Mouse (Mus musculus): ENCODE results near the gene Krba1.

The Krba1 gene

DNA sequence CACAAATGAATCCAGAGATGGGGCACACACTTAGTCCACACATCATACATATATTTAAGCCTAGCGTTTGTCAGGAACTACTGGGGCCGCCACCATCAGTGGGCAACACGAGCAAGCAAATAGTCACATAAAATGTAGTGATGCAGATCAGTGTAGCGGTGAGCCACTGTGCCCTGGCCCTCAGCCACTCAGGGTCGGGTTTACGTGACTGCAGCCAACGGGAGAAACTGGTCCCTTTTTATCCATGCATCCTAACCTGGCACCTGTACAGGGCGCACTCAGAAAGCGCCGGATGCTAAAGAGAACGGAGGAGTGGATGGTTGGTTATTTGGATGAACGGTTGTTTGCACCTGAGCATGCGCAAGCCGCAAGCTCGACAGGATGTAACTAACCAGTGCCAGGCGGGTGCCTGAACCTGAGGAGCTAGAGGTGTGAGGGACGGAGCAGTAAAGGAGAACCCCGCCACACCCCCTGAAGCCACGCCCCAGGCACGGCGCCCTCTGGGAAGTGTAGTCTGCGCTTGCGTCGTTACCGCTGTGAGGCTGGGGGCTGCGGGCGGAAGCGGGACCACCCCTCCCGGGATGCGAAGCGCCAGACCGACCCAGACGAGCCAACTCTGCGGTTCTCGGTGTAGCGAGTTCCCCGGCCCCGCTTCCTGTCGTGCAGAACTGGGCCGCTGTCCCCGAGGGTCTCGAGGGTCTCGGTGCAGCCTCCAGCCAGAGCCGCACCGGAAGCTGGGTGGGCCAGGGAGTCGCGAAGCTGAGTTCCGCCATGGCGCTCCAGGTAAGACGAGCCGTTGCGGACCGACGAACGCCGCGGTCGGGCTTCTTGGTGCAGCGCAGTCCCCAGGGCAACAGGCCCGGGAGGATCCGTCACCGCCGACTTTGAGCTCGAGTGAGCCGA lies at the start of gene Krba1:
TSS of gene Krba1 (plus strand) at position 482 of the 903 bp plus-strand sequence.
- in situ Hi-C loops (cut with MboI), result no loop called here

DNA sequence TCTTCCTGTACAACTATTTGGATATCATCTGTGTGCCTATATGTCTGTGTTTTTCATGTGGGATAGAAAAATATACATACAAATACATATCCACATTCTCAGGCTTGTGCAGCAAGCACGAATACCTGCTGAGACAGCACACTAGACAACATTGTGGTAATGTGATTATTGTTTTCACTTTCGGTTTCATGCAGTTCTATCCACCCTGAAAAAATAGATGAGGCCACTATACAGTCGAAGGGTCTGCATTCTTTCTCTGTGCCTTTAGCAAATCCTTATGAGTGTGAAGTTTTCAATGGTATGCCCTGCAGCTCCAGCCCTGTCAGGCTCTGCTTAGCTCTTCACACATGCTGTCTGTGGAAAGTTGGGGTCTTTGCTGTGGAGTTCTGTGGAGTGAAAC lies 36.5 kb upstream of the Krba1 start:
- in situ Hi-C loops (cut with MboI), result no loop called here

DNA sequence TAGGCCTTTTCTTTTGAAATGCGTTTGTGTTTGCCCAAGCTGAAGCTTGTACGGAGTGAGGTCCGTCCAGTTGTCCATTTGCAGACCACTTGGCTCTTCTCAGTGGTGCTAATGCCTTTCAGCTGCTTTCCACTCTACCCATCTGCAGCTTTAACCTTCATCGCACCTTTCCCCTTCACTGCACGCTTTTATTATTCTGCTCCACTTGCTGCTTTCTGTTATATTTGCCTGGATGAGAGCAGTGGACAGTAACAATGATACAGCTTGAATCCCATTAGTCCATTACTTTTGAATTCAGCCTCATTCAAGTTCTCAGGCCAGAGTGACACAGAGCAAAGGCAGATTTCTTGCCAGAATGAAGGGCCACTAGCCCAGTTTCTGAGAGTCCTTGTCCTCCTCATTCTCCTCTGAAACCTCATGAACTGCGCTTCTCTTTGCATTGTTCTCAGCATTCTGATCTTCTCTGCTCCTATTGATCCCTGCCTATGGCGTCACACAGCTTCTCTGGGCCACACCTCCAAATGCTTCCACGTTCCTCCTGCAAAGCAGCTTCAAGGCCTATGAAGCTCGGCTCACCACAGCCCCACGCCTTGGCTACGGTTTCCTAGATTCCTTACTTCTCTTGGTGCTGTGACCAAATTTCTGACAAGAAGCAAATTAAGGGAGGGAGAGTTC lies 28.9 kb upstream of the Krba1 start:
- in situ Hi-C loops (cut with MboI), result no loop called here

GRCm38 (mm10) chr6:48388221-48388620 lies 7.2 kb upstream of the Krba1 start:
- in situ Hi-C loops (cut with MboI), result no loop called here

DNA sequence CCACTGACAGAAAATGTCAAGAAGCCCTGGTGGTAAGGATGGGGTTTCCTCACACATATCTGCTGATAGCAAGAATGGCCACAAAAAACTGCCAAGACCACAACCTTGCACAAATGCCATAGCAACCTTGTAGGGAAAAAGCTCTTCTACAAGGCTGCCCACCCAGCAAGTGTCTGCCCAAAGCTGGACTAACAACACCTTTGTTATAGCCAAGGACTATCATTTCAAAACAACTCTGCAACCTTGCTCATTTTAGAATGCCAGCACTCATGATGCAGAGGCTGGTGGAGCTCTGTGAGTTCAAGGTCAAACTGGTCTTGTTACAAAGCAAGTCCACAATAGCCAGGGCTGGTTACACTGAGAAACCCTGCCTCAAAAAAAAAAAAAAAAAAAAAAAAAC lies 1.6 kb upstream of the Krba1 start:
- in situ Hi-C loops (cut with MboI), result no loop called here

DNA sequence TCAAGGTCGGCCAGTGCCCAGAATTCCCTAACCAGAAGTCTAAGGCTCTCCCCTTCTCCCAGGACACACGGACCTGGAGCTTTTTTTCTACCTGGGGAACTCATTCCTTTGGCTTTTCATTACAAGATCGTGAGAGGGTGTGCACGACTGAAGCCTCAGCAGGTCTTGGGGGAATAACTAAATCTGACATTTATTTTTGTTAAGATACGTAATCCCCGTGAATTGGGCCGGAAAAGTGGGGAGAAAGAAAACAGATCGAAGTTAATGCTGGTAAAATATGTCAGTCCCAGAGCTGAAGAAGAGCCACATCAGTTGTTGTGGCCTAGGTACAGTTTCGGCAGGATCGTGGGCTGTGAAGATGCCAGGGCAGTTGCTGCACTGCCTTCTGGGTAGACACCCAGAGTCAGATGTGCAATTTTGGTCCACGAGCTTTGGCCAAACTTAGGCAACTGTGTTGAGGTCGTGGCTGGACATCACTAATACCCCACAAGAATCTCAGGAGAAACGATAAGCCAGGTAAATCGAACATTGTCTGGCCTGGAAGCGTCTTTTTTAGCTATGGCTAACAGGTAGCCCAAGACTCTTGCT lies 716 bp downstream of the Krba1 start:
- in situ Hi-C loops (cut with MboI), result no loop called here

- in situ Hi-C loops (cut with MboI), result no loop called here
Measured at GRCm38 (mm10) chr6:48396686-48397085, 1.3 kb downstream of the Krba1 start.

DNA sequence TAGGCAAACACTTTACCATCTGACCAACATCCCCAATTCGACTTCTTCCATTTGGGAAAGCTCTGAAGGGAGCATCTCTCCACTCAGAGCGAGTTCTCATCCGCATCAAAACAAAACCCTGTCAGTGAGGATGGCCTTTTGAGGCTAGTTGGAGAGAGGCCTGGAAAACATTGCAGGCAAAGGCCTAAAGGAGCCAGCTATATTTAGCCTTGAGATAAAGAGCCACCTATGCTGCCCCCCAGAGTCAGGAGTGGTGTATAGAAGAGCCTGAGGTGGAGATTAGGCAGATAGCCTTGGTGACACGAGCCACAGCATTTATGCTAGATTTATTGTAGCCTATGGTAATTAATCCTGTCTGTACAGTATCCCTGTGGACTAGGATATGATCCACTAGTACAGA lies 1.9 kb downstream of the Krba1 start:
- in situ Hi-C loops (cut with MboI), result no loop called here

GRCm38 (mm10) chr6:48399906-48400305 lies 4.5 kb downstream of the Krba1 start:
- in situ Hi-C loops (cut with MboI), result no loop called here

DNA sequence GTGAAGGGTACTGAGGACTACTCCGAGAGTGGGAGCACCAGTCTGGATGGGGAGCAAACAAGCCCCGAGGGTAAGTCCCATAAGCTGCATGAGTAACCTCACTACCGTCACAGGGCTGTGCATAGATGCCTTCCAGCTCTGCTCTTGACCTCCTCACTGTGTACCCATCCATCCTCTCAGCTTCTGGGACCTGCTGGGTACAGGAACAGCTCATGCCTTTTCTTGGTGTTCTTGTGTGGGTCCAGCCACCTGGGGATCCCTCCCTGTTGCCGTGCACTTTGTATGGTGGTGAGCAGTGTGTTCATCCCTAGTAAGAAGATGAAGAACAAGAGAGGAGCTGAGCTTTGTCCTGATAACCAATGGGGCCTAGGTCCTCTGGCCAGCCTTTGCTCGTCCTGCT lies 8.7 kb downstream of the Krba1 start:
- in situ Hi-C loops (cut with MboI), result no loop called here

DNA sequence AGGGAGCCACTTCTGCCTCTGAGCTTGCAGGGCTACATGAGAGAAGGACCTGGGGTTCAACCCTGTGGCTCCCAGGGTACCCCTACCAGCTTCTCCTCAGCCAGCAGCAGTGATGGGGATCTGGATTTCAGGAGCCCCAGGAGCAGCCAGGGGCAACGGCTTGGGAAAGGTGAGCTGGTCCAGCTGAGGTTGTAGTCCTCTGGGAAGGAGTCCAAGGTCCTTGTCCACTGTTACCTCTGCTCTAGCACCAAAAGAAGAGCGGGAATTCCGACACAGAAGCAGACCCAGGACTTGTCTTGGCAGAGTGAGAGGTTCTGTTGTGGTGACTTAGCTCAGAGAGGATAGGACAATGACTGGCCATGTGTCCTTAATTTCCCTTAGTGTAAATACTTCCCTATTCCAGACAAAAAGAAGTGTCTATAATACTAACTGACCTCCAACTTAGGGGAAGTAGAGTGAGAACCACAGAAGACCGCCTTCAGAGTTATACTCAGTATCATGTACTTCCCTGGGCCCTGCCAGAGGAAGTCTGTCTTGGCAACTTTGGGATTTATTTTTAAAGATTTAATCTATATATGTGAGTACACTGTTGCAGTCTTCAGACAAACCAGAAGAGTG lies 14.4 kb downstream of the Krba1 start:
- in situ Hi-C loops (cut with MboI), result no loop called here

DNA sequence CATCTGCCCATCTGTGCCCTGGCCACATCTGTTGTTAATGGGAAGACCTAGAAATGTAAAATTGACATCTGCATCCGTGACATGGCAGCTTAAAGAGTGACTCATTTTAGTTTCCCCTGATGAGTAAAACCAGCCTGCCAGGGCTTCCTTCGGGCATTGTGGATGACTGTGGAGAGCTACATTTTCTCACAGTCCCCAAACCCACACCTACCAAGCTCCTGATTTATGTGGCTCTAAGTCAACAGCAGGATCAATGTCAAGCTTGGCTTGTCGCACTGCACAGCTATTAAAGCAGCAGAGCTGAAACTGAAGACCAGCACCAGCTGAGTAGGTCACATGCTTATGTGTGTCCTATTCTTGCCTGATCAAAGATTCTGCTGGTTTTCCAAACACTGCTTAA lies 15.2 kb downstream of the Krba1 start:
- in situ Hi-C loops (cut with MboI), result no loop called here

DNA sequence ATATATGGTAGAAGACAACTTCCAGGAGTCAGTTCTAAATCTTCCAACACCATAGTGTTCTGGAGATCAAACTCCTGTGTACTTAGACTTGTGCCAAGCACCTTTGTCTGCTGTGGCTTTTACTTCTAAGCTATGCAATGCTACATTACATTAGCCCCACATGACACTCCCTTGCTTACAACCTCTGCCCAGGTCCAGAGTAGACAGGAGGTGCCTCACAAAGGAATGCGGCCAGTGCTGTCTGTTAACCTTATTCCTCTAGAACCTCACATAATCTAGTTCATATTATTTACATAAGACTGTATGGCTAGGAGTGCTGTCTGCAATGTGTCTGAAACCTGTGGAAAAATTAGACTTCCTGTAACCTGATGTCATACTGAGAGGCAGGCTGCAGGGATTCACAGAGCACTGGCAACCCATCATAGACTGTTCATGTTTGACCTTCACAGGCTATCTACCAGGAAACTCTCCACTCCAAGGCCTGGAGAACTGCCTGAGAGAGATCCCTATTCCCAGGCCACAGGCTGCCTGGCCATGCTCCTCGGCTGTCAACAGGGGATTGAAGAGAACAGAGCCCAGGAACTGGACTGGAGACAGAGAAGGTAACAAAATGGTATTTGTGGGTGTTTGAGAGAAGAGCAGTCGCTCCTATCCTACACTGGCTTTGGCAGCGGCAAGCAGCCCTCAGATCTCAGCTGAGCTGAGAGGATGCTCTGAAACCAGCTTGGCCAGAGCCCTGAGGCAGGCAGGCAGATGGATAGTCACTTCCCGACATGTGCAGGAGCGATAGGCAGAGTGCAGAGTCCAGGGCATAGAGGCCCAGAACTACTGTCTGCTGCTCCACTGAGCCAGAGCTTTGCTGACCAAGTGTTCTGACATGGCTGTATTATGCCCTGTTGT lies 16.1 kb downstream of the Krba1 start:
- in situ Hi-C loops (cut with MboI), result no loop called here

DNA sequence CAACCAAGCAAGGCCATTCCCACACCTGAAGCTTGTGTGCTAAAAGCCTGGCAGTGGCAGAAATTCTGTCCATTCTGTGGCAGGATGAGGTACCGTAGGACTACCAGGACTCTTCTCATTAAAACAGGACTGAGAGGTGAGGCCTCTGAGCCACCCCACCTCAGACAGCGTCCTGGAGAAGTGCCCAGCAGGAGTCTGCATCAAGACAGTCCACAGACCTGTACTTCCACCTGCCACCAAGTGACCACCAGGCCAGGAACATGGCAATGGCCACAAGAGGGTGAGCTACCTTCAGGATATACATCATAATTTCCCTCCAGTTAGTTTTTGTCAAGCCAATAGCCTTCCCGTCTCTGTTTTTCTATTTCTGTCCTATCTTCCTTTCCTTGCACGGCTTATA lies 16.8 kb downstream of the Krba1 start:
- in situ Hi-C loops (cut with MboI), result no loop called here

GRCm38 (mm10) chr6:48412662-48413061 lies 17.3 kb downstream of the Krba1 start:
- in situ Hi-C loops (cut with MboI), result no loop called here

- in situ Hi-C loops (cut with MboI), result no loop called here
Measured at GRCm38 (mm10) chr6:48413081-48413480, 17.7 kb downstream of the Krba1 start.

GRCm38 (mm10) chr6:48414886-48415285 lies 19.5 kb downstream of the Krba1 start:
- in situ Hi-C loops (cut with MboI), result no loop called here

DNA sequence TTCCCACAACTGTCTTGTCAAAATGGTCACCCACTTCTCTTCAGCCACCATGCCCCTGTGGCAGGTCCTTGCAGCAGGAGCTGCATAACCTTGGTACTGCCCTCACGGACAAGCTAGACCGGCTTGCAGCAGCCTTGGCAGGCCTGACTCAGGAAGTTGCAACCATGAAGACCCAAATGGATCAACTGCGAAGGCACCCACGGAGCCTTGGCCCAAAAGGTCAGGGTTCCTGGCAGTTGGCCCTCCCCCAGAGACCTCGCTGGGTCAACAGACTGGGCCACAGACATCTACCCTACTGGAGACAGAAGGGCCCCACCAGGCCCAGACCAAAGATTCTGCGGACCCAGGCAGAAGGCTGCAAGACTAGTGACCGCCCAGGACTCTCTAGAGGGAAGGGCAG lies 20.2 kb downstream of the Krba1 start:
- in situ Hi-C loops (cut with MboI), result no loop called here

- in situ Hi-C loops (cut with MboI), result no loop called here
Measured at GRCm38 (mm10) chr6:48416486-48416885, 21.1 kb downstream of the Krba1 start.

DNA sequence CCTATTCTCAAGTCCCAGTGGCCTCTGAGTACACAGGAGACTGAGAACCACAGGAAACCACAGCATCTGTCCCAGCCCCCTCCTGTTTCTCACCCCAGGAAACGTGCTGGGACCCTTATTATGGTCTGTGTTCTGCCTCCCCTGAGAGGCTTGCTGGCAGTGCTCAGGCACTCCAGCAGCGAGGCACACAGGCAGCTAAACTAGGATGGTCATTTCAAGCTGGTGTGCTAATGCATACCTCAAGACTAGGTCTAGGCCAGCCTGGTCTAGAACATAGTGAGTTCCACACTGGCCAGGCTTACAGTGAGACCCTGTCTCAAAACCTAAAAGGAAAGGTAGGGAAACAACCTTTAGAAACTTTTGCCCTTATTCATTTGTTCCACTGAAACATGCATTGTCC lies 25.3 kb downstream of the Krba1 start:
- in situ Hi-C loops (cut with MboI), result no loop called here

- in situ Hi-C loops (cut with MboI), result no loop called here
Measured at GRCm38 (mm10) chr6:48423336-48423735, 27.9 kb downstream of the Krba1 start.
